Mouse (Mus musculus): Measurements from ENCODE around the gene Il23r.

- TF ChIP-seq EP300 (IDR thresholded peaks at IDR 0.05; ENCODE audit: low read depth) (no peak), CTCF (IDR thresholded peaks at IDR 0.05; ENCODE audit: low read depth) (no peak)
Measured at GRCm38 (mm10) chr6:67443124-67443523, 48.5 kb downstream of the Il23r start.
